Mouse (Mus musculus) MEL (cell line): ENCODE data around the gene Arhgef17. TPM values are rescaled to one million over a fixed set of nuclear protein-coding genes. Genes with fewer than 3 reads are reported as not detected.

ENCODE experiments used
- DNase-seq: peaks from one replicate; pipeline ENCODE4 v3.0.0; 2011; ENCODE audit warnings: low read depth, low spot score
- H3K27ac ChIP-seq: 2 replicates; pipeline ENCODE4 v1.5.1; 2012; ENCODE audit warnings: low read depth, mild to moderate bottlenecking, control low read depth, low read length, moderate library complexity; ENCODE audit not compliant: control insufficient read depth
- H3K27me3 ChIP-seq, 2 experiments: fragments of 150-350 bp in 1 of 2; sonication (generic) in 1 of 2; 2 replicates each; pipeline ENCODE4 v1.6.1; 2012; ENCODE audit warnings: low read length in 2 of 2, mild to moderate bottlenecking in 2 of 2, improper control_type of control experiment in 1 of 2, moderate library complexity in 1 of 2; ENCODE audit not compliant: insufficient read depth in 2 of 2, control insufficient read depth in 1 of 2
- H3K36me3 ChIP-seq, 2 experiments: 2 replicates each; pipeline ENCODE4 v1.6.1; 2012 to 2014; ENCODE audit warnings: low read length in 2 of 2, improper control_type of control experiment in 1 of 2, inconsistent platforms in 1 of 2, mild to moderate bottlenecking in 1 of 2; ENCODE audit not compliant: insufficient read depth in 2 of 2, control insufficient read depth in 1 of 2
- H3K4me1 ChIP-seq, 2 experiments: fragments of 150-350 bp in 1 of 2; sonication (generic) in 1 of 2; 2 replicates each; pipeline ENCODE4 v1.6.1; 2012; ENCODE audit warnings: low read length in 2 of 2, improper control_type of control experiment in 1 of 2, mild to moderate bottlenecking in 1 of 2; ENCODE audit not compliant: insufficient read depth in 2 of 2, control insufficient read depth in 1 of 2
- H3K4me3 ChIP-seq, 2 experiments: fragments of 150-350 bp in 1 of 2; sonication (generic) in 1 of 2; 2 replicates each; pipeline ENCODE4 v1.5.1; 2012; ENCODE audit warnings: low read depth in 2 of 2, low read length in 2 of 2, mild to moderate bottlenecking in 2 of 2, moderate library complexity in 2 of 2, control low read depth in 1 of 2, improper control_type of control experiment in 1 of 2; ENCODE audit not compliant: control insufficient read depth in 1 of 2, insufficient read depth in 1 of 2
- H3K79me2 ChIP-seq: 2 replicates; pipeline ENCODE4 v1.6.1; 2012; ENCODE audit warnings: mild to moderate bottlenecking, low read length, moderate library complexity; ENCODE audit not compliant: control insufficient read depth, poor library complexity, insufficient read depth
- H3K9ac ChIP-seq: 2 replicates; pipeline ENCODE4 v1.6.1; 2012; ENCODE audit warnings: low read depth, mild to moderate bottlenecking, control low read depth, low read length, moderate library complexity; ENCODE audit not compliant: control insufficient read depth, poor library complexity, severe bottlenecking
- H3K9me3 ChIP-seq: fragments of 150-350 bp; sonication (generic); replicated peaks from 2 replicates; pipeline ENCODE4 v1.6.1; 2012; ENCODE audit warnings: mild to moderate bottlenecking, low read length, improper control_type of control experiment, moderate library complexity; ENCODE audit not compliant: insufficient read depth
- CHD1 ChIP-seq: IDR thresholded peaks from 2 replicates; pipeline ENCODE4 v1.6.1; 2012; ENCODE audit warnings: low read depth, mild to moderate bottlenecking, inconsistent platforms, low read length, improper control_type of control experiment
- CHD2 ChIP-seq: IDR thresholded peaks from 2 replicates; pipeline ENCODE4 v1.6.1; 2011; ENCODE audit warnings: low read length, improper control_type of control experiment
- CTCF ChIP-seq, 3 experiments: IDR thresholded peaks in 2 of 3; conservative IDR thresholded peaks in 1 of 3; 2 replicates each; pipeline ENCODE4 v1.5.1; 2011 to 2012; ENCODE audit warnings: low read length in 3 of 3, low read depth in 2 of 3, mild to moderate bottlenecking in 2 of 3, improper control_type of control experiment in 1 of 3, inconsistent platforms in 1 of 3, mixed read lengths in 1 of 3, moderate library complexity in 1 of 3; ENCODE audit not compliant: control insufficient read depth in 1 of 3, insufficient read depth in 1 of 3, poor library complexity in 1 of 3, severe bottlenecking in 1 of 3
- E2F4 ChIP-seq: IDR thresholded peaks from 2 replicates; pipeline ENCODE4 v1.6.1; 2011; ENCODE audit warnings: low read depth, low read length, improper control_type of control experiment, borderline replicate concordance
- ELF1 ChIP-seq: IDR thresholded peaks from 2 replicates; pipeline ENCODE4 v1.6.1; 2014; ENCODE audit warnings: low read depth, mild to moderate bottlenecking, inconsistent platforms, low read length, improper control_type of control experiment, moderate library complexity
- EP300 ChIP-seq, 2 experiments: IDR thresholded peaks; 2 replicates each; pipeline ENCODE4 v1.6.1; 2011; ENCODE audit warnings: improper control_type of control experiment in 2 of 2, low read length in 2 of 2, low read depth in 1 of 2, mild to moderate bottlenecking in 1 of 2
- ETS1 ChIP-seq: IDR thresholded peaks from 2 replicates; pipeline ENCODE4 v1.6.1; 2012; ENCODE audit warnings: low read depth, mild to moderate bottlenecking, inconsistent platforms, low read length, improper control_type of control experiment, moderate library complexity
- GABPA ChIP-seq: IDR thresholded peaks from 2 replicates; pipeline ENCODE4 v1.6.1; 2012; ENCODE audit warnings: low read depth, mild to moderate bottlenecking, inconsistent platforms, low read length, improper control_type of control experiment, moderate library complexity
- GATA1 ChIP-seq: IDR thresholded peaks from 2 replicates; pipeline ENCODE4 v1.6.1; 2011; ENCODE audit warnings: low read depth, low read length, improper control_type of control experiment
- JUND ChIP-seq: IDR thresholded peaks from 2 replicates; pipeline ENCODE4 v1.6.1; 2011; ENCODE audit warnings: low read depth, mild to moderate bottlenecking, improper control_type of control experiment, low read length
- KAT2A ChIP-seq: conservative IDR thresholded peaks from 2 replicates; pipeline ENCODE4 v1.6.1; 2012; ENCODE audit warnings: low read depth, low read length, improper control_type of control experiment, inconsistent platforms
- MAFK ChIP-seq: IDR thresholded peaks from 2 replicates; pipeline ENCODE4 v1.6.1; 2011; ENCODE audit warnings: low read depth, mild to moderate bottlenecking, low read length, improper control_type of control experiment, borderline replicate concordance
- MAX ChIP-seq: IDR thresholded peaks from 2 replicates; pipeline ENCODE4 v1.6.1; 2011; ENCODE audit warnings: low read length, improper control_type of control experiment
- MAZ ChIP-seq: IDR thresholded peaks from 2 replicates; pipeline ENCODE4 v1.6.1; 2012; ENCODE audit warnings: low read depth, mild to moderate bottlenecking, inconsistent platforms, low read length, improper control_type of control experiment
- MEF2A ChIP-seq: IDR thresholded peaks from 2 replicates; pipeline ENCODE4 v1.6.1; 2014; ENCODE audit warnings: low read depth, mild to moderate bottlenecking, inconsistent platforms, low read length, improper control_type of control experiment; ENCODE audit not compliant: poor library complexity, insufficient replicate concordance, severe bottlenecking; ENCODE audit errors: extremely low read depth
- MXI1 ChIP-seq: IDR thresholded peaks from 2 replicates; pipeline ENCODE4 v1.6.1; 2011; ENCODE audit warnings: mild to moderate bottlenecking, low read depth, low read length, improper control_type of control experiment
- MYB ChIP-seq: IDR thresholded peaks from 2 replicates; pipeline ENCODE4 v1.6.1; 2011; ENCODE audit warnings: mild to moderate bottlenecking, low read depth, low read length, improper control_type of control experiment
- MYC ChIP-seq: IDR thresholded peaks from 2 replicates; pipeline ENCODE4 v1.6.1; 2011; ENCODE audit warnings: low read depth, mild to moderate bottlenecking, low read length, improper control_type of control experiment, moderate library complexity
- NRF1 ChIP-seq: IDR thresholded peaks from 2 replicates; pipeline ENCODE4 v1.6.1; 2014; ENCODE audit warnings: low read depth, mild to moderate bottlenecking, inconsistent platforms, low read length, improper control_type of control experiment, moderate library complexity; ENCODE audit not compliant: poor library complexity, insufficient read depth, severe bottlenecking
- POLR2A ChIP-seq, 2 experiments: IDR thresholded peaks; 2 replicates each; pipeline ENCODE4 v1.6.1; 2011 to 2012; ENCODE audit warnings: low read length in 2 of 2, mild to moderate bottlenecking in 2 of 2, control low read depth in 1 of 2, improper control_type of control experiment in 1 of 2, low read depth in 1 of 2, moderate library complexity in 1 of 2; ENCODE audit not compliant: control insufficient read depth in 1 of 2, insufficient read depth in 1 of 2, poor library complexity in 1 of 2
- POLR2AphosphoS5 ChIP-seq: IDR thresholded peaks from 2 replicates; pipeline ENCODE4 v1.6.1; 2012; ENCODE audit warnings: low read depth, borderline replicate concordance, mild to moderate bottlenecking, inconsistent platforms, low read length, moderate library complexity, mixed read lengths
- RAD21 ChIP-seq: IDR thresholded peaks from 2 replicates; pipeline ENCODE4 v1.6.1; 2011; ENCODE audit warnings: mild to moderate bottlenecking, low read depth, low read length, improper control_type of control experiment
- RCOR1 ChIP-seq: IDR thresholded peaks from 2 replicates; pipeline ENCODE4 v1.6.1; 2012; ENCODE audit warnings: low read depth, mild to moderate bottlenecking, inconsistent platforms, low read length, improper control_type of control experiment
- SIN3A ChIP-seq: IDR thresholded peaks from 2 replicates; pipeline ENCODE4 v1.6.1; 2012; ENCODE audit warnings: low read length, improper control_type of control experiment, inconsistent platforms
- SMC3 ChIP-seq: IDR thresholded peaks from 2 replicates; pipeline ENCODE4 v1.6.1; 2011; ENCODE audit warnings: low read depth, low read length, improper control_type of control experiment
- TAL1 ChIP-seq: IDR thresholded peaks from 2 replicates; pipeline ENCODE4 v1.6.1; 2012; ENCODE audit warnings: mild to moderate bottlenecking, inconsistent platforms, low read length, moderate library complexity, mixed read lengths
- TBP ChIP-seq: IDR thresholded peaks from 2 replicates; pipeline ENCODE4 v1.8.0; 2011; ENCODE audit warnings: low read depth, low read length, improper control_type of control experiment
- TCF12 ChIP-seq: IDR thresholded peaks from 2 replicates; pipeline ENCODE4 v1.6.1; 2014; ENCODE audit warnings: low read depth, mild to moderate bottlenecking, inconsistent platforms, low read length, improper control_type of control experiment, moderate library complexity
- UBTF ChIP-seq: IDR thresholded peaks from 2 replicates; pipeline ENCODE4 v1.6.1; 2012; ENCODE audit warnings: low read depth, mild to moderate bottlenecking, inconsistent platforms, low read length, improper control_type of control experiment, moderate library complexity, borderline replicate concordance; ENCODE audit not compliant: insufficient read depth
- USF1 ChIP-seq: IDR thresholded peaks from 2 replicates; pipeline ENCODE4 v1.6.1; 2014; ENCODE audit warnings: low read depth, mild to moderate bottlenecking, inconsistent platforms, low read length, improper control_type of control experiment, moderate library complexity
- USF2 ChIP-seq, 2 experiments: IDR thresholded peaks; 2 replicates each; pipeline ENCODE4 v1.6.1; 2011 to 2012; ENCODE audit warnings: improper control_type of control experiment in 2 of 2, low read length in 2 of 2, borderline replicate concordance in 1 of 2, inconsistent platforms in 1 of 2, low read depth in 1 of 2, mild to moderate bottlenecking in 1 of 2; ENCODE audit not compliant: insufficient read depth in 1 of 2
- ZC3H11A ChIP-seq: IDR thresholded peaks from 2 replicates; pipeline ENCODE4 v1.6.1; 2012; ENCODE audit warnings: low read depth, mild to moderate bottlenecking, inconsistent platforms, low read length, improper control_type of control experiment
- ZKSCAN1 ChIP-seq: IDR thresholded peaks from 2 replicates; pipeline ENCODE4 v1.6.1; 2012; ENCODE audit warnings: low read depth, mild to moderate bottlenecking, inconsistent platforms, low read length, improper control_type of control experiment, moderate library complexity
- ZMIZ1 ChIP-seq: IDR thresholded peaks from 2 replicates; pipeline ENCODE4 v1.6.1; 2012; ENCODE audit warnings: low read depth, mild to moderate bottlenecking, inconsistent platforms, low read length, improper control_type of control experiment, moderate library complexity
- ZNF384 ChIP-seq: IDR thresholded peaks from 2 replicates; pipeline ENCODE4 v1.6.1; 2012; ENCODE audit warnings: low read depth, mild to moderate bottlenecking, inconsistent platforms, low read length, improper control_type of control experiment
- polyA plus RNA-seq, 2 experiments: library from polyadenylated mRNA; stranded (reverse) in 1 of 2; unstranded in 1 of 2; fragments of >175 nt in 1 of 2; fragments of >200 nt in 1 of 2; gene quantifications; 2 replicates each; pipeline versions ENCODE4 v1.2.1 to v1.2.4; 2012; ENCODE audit warnings: low replicate concordance in 2 of 2, low read depth in 1 of 2; ENCODE audit not compliant: insufficient read length in 2 of 2, insufficient read depth in 1 of 2, missing spikeins in 1 of 2
- total RNA-seq: library from RNA; depleted of rRNA; stranded (reverse); fragments of 300-350 nt; gene quantifications from 2 replicates; pipeline ENCODE4 v1.2.3, GENCODE M21; 2012

Gene Arhgef17
- total and polyA plus RNA-seq, 3 experiments: under 0.01 TPM; not detected in 2

DNA sequence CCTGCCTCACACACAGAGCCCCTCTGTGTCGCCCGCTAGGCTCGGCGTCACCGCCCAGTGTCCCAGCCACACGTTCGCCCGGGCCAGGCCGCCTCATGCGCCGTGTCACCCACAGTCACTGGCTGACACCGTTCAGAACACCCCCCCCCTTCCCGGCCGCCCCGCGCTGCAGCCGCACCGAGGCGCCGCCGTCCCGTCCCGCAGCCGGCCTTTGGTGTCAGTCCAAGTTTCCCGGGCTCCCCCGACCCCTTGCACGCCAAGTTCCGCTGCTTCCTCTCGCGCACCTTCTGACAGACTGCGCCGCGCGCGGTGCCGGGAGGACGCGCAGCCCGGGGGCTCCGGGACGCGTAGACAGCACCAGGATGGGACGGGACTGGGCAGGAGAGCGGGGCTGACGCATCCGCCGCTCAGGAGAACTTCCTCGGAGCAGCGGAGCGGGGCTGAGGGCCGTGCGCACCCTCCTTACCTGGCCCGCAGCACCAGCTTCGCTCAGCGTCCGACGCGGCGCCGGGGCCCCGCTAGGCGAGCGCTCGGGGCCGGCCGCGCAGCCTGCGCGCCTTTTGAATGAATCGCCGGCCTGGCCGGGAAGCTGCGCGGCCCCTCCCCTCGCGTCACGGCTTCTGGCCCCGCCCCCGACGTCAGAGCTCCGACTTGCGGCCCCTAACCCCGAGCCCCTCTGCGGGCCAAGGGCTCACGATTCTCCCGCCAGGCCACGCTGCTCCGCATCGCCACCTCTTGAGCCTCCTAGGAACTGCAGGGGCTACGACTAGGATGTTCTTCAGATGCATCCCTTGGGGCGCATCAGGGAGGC is 68.9 kb downstream of the Arhgef17 start, which contains the start of gene Relt:
TSS of gene Relt (minus strand) at position 619 of the 811 bp plus-strand sequence.
- Histone ChIP-seq H3K4me1 (peaks cover 5 to 38% of the 10 kb centered on the region in 2 experiments), H3K9me3 (no peaks in the 10 kb centered on the region), H3K27ac (peak within 1 kb of the TSS; percentile 87)
- TF ChIP-seq NRF1: peak; percentile 44; the same call in 1 of the 2 replicates
- 0 out of 2 replicates have a peak, but pooled peaks have one; percentile 54 for TF ChIP-seq UBTF
- TF ChIP-seq MYC: no peak
- TF ChIP-seq MEF2A: no peak
- TF ChIP-seq GATA1: no peak
- no peak for TF ChIP-seq USF1
- TF ChIP-seq ZC3H11A: peak; percentile 44
- TF ChIP-seq MAZ: peak; percentile 58; the same call in 1 of the 2 replicates
- TF ChIP-seq GABPA: no peak
- no peak for TF ChIP-seq MAFK
- no peak; the same call in 1 of the 2 replicates for TF ChIP-seq SIN3A
- TF ChIP-seq TCF12: peak; percentile 7; the same call in 1 of the 2 replicates
- TF ChIP-seq MAX: no peak
- peak; percentile 97 to 99 for TF ChIP-seq POLR2A (IDR thresholded peaks at IDR 0.05; ENCODE audit: control insufficient read depth in 1 of 2, insufficient read depth in 1 of 2, low read depth in 1 of 2, low read length in 2 of 2, poor library complexity in 1 of 2)
- no peak for TF ChIP-seq ZKSCAN1
- no peak for TF ChIP-seq KAT2A
- TF ChIP-seq TAL1: no peak
- TF ChIP-seq POLR2AphosphoS5: no peak
- TF ChIP-seq CHD2: no peak
- no peak for TF ChIP-seq CHD1
- TF ChIP-seq SMC3: peak; percentile 66
- TF ChIP-seq ZNF384: no peak
- no peak for TF ChIP-seq ETS1
- TF ChIP-seq ELF1: no peak
- TF ChIP-seq E2F4: peak; percentile 65; the same call in 1 of the 2 replicates
- TF ChIP-seq RCOR1: no peak
- TF ChIP-seq RAD21: peak; percentile 55
- TF ChIP-seq EP300 (IDR thresholded peaks at IDR 0.05; ENCODE audit: low read depth in 1 of 2, low read length in 2 of 2): no peak
- TF ChIP-seq USF2 (IDR thresholded peaks at IDR 0.05; ENCODE audit: borderline replicate concordance in 1 of 2, insufficient read depth in 1 of 2, low read depth in 1 of 2, low read length in 2 of 2): no peak
- TF ChIP-seq ZMIZ1: peak; percentile 91
- TF ChIP-seq MYB: no peak
- peak; percentile 65 for TF ChIP-seq TBP
- no peak for TF ChIP-seq JUND
- TF ChIP-seq CTCF (IDR thresholded peaks at IDR 0.05 in 2 of 3, conservative IDR thresholded peaks at IDR 0.05 in 1 of 3; ENCODE audit: control insufficient read depth in 1 of 3, insufficient read depth in 1 of 3, low read depth in 2 of 3, low read length in 3 of 3, poor library complexity in 1 of 3, severe bottlenecking in 1 of 3): peak; percentile 52 to 80 (median 74); a peak in 5 of 6 replicates
- peak; percentile 57; the same call in 1 of the 2 replicates for TF ChIP-seq MXI1

More for the DNA sequence above, 68.9 kb downstream of the Arhgef17 start, which contains the start of gene Relt:
- H3K4me3 ChIP-seq: peak within 1 kb of the TSS; percentile 90 to 99
- DNase-seq: peak; percentile 98
- peaks cover 37% of the 10 kb centered on the region for H3K79me2 ChIP-seq
- H3K9ac ChIP-seq: peak within 1 kb of the TSS; percentile 99
- H3K36me3 ChIP-seq: peaks cover 0 to 24% of the 10 kb centered on the region in 2 experiments; a peak in 2 of 4 replicates
- no peaks in the 10 kb centered on the region for H3K27me3 ChIP-seq
